Mouse (Mus musculus) cortical plate, adult 2 months (tissue): ENCODE results near the gene Xcl1. TPM values are rescaled to one million over a fixed set of nuclear protein-coding genes. Genes with fewer than 3 reads are reported as not detected.

ENCODE experiments used
- H3K27ac ChIP-seq: fragments of 200-500 bp; 2 replicates; pipeline ENCODE4 v1.5.1; 2012; ENCODE audit warnings: low read length, control low read depth, inconsistent platforms; ENCODE audit not compliant: insufficient read depth
- H3K4me1 ChIP-seq: fragments of 200-500 bp; 2 replicates; pipeline ENCODE4 v1.6.1; 2011; ENCODE audit warnings: low read length; ENCODE audit not compliant: control insufficient read depth, insufficient read depth
- H3K4me3 ChIP-seq: fragments of 200-500 bp; 2 replicates; pipeline ENCODE4 v1.5.1; 2011; ENCODE audit warnings: mild to moderate bottlenecking, low read length, control low read depth; ENCODE audit not compliant: insufficient read depth
- CTCF ChIP-seq: fragments of 200-500 bp; IDR thresholded peaks from 2 replicates; pipeline ENCODE4 v1.5.1; 2011; ENCODE audit warnings: mild to moderate bottlenecking, control low read depth, low read length; ENCODE audit not compliant: insufficient read depth; ENCODE audit errors: extremely low read depth
- POLR2A ChIP-seq: fragments of 200-500 bp; IDR thresholded peaks from 2 replicates; pipeline ENCODE4 v1.6.1; 2011; ENCODE audit warnings: mild to moderate bottlenecking, low read length, control low read depth; ENCODE audit not compliant: insufficient read depth; ENCODE audit errors: extremely low read depth
- polyA plus RNA-seq: library from polyadenylated mRNA; depleted of rRNA; stranded (reverse); fragments of >200 nt; gene quantifications from 2 replicates; pipeline ENCODE4 v1.2.3, GENCODE M21; 2012; rRNA removed

The Xcl1 gene
- polyA plus RNA-seq, 1 experiment = not detected

GRCm38 (mm10) chr1:164890366-164890765 is 45.0 kb downstream of the Xcl1 start:
- TF ChIP-seq CTCF = no peak
- no peak for TF ChIP-seq POLR2A
- Histone ChIP-seq H3K4me1 (peaks cover 2% of the 10 kb centered on the region; the same call in 1 of the 2 replicates), H3K27ac (no peak overlapping the region), H3K4me3 (no peak overlapping the region)

GRCm38 (mm10) chr1:164888563-164888962 is 46.8 kb downstream of the Xcl1 start:
- Histone ChIP-seq H3K4me3 (no peak overlapping the region), H3K27ac (no peak overlapping the region), H3K4me1 (peaks cover 2% of the 10 kb centered on the region; the same call in 1 of the 2 replicates)
- TF ChIP-seq CTCF = no peak
- TF ChIP-seq POLR2A = no peak

GRCm38 (mm10) chr1:164887775-164888174 is 47.6 kb downstream of the Xcl1 start:
- peaks cover 2% of the 10 kb centered on the region; the same call in 1 of the 2 replicates for H3K4me1 ChIP-seq
- 0 out of 2 replicates have a peak overlapping the region, but pooled peaks have one; percentile 19 for H3K27ac ChIP-seq
- TF ChIP-seq POLR2A (no peak), CTCF (no peak)
- no peak overlapping the region for H3K4me3 ChIP-seq

- Histone ChIP-seq H3K27ac (no peak overlapping the region), H3K4me1 (no peaks in the 10 kb centered on the region), H3K4me3 (no peak overlapping the region)
- no peak for TF ChIP-seq CTCF
- no peak for TF ChIP-seq POLR2A
These were observed 53.4 kb downstream of the Xcl1 start for GRCm38 (mm10) chr1:164881891-164882290.

Other genes with a start within 250 kb of the Xcl1 start
- gene Dpt, start 138.9 kb downstream of the Xcl1 start, polyA plus RNA-seq = 0.08 and 0.10 TPM in 2 replicates
- 0.13 TPM in 1 of 2 replicates, not detected in the other for gene Tbx19, start 225.2 kb upstream of the Xcl1 start, polyA plus RNA-seq